Mouse (Mus musculus) neural tube, embryonic 15.5 days (tissue): ENCODE results near the gene Ank3. TPM values are rescaled to one million over a fixed set of nuclear protein-coding genes. Genes with fewer than 3 reads are reported as not detected.
A peak's percentile ranks its signal among the peaks of the same experiment; 100 is the strongest.

Experiments
- ATAC-seq: fragments of 200-750 bp; cut with Nextera tagmentation; 2 replicates; pipeline ENCODE4 v1.8.0; 2017; ENCODE audit warnings: mild to moderate bottlenecking, moderate TSS enrichment, moderate library complexity; ENCODE audit not compliant: low FRiP score
- H3K27ac ChIP-seq: fragments of 300-500 bp; sonication (generic); replicated peaks from 2 replicates; pipeline ENCODE4 v1.5.1; 2015; ENCODE audit warnings: mild to moderate bottlenecking, inconsistent platforms
- H3K27me3 ChIP-seq: fragments of 300-500 bp; sonication (generic); replicated peaks from 2 replicates; pipeline ENCODE4 v1.6.1; 2015; ENCODE audit warnings: inconsistent platforms
- H3K36me3 ChIP-seq: fragments of 300-500 bp; sonication (generic); 2 replicates; pipeline ENCODE4 v1.6.1; 2015; ENCODE audit warnings: inconsistent platforms
- H3K4me1 ChIP-seq: fragments of 300-500 bp; sonication (generic); 2 replicates; pipeline ENCODE4 v1.6.1; 2015; ENCODE audit warnings: inconsistent platforms
- H3K4me2 ChIP-seq: fragments of 300-500 bp; sonication (generic); 2 replicates; pipeline ENCODE4 v1.6.1; 2015; ENCODE audit warnings: inconsistent platforms, mild to moderate bottlenecking, moderate library complexity
- H3K4me3 ChIP-seq: fragments of 300-500 bp; sonication (generic); replicated peaks from 2 replicates; pipeline ENCODE4 v1.5.1; 2015; ENCODE audit warnings: mild to moderate bottlenecking, inconsistent platforms
- H3K9ac ChIP-seq: fragments of 300-500 bp; sonication (generic); replicated peaks from 2 replicates; pipeline ENCODE4 v1.6.1; 2015; ENCODE audit warnings: mild to moderate bottlenecking, inconsistent platforms
- H3K9me3 ChIP-seq: fragments of 300-500 bp; sonication (generic); replicated peaks from 2 replicates; pipeline ENCODE4 v1.6.1; 2016; ENCODE audit warnings: inconsistent platforms
- WGBS: fragments of 180-500 bp; shearing (Covaris S2); methylation state at CpG from one replicate; pipeline ENCODE4 v1.1.7; 2015; ENCODE audit warnings: mixed read lengths; 5-methylcytosine and 5-hydroxymethylcytosine counted together
- polyA plus RNA-seq: library from polyadenylated mRNA; unstranded; fragments of >200 nt; fragmentation: Nextera tagmentation; extraction: Ambion mirVana; gene quantifications from 2 replicates; pipeline ENCODE4 v1.2.1, GENCODE M21; 2015

Gene Ank3
- polyA plus RNA-seq, 1 experiment from 2014 or later = 89.5 TPM

- Histone ChIP-seq H3K9ac (no peak overlapping the region), H3K9me3 (no peaks in the 10 kb centered on the region), H3K4me3 (no peak overlapping the region), H3K27ac (0 out of 2 replicates have a peak overlapping the region, but pooled peaks have one; percentile 33), H3K4me1 (peaks cover 15% of the 10 kb centered on the region), H3K36me3 (peaks cover 40% of the 10 kb centered on the region), H3K27me3 (no peaks in the 10 kb centered on the region), H3K4me2 (no peak overlapping the region)
- 63% methylated on average over 14 of the region's 14 CpGs for WGBS
- ATAC-seq = no peak
These were observed 472.4 kb downstream of the Ank3 start for GRCm38 (mm10) chr10:69870947-69871346.

GRCm38 (mm10) chr10:69872182-69872741, 473.7 kb downstream of the Ank3 start:
- Histone ChIP-seq H3K4me2 (no peak overlapping the region), H3K27me3 (no peaks in the 10 kb centered on the region), H3K9ac (no peak overlapping the region), H3K4me1 (peaks cover 15% of the 10 kb centered on the region), H3K27ac (0 out of 2 replicates have a peak overlapping the region, but pooled peaks have one; percentile 13), H3K36me3 (peaks cover 40% of the 10 kb centered on the region), H3K9me3 (no peaks in the 10 kb centered on the region), H3K4me3 (no peak overlapping the region)
- WGBS = 60% methylated on average over 10 of the region's 10 CpGs
- ATAC-seq = no peak

GRCm38 (mm10) chr10:69872892-69873291, 474.3 kb downstream of the Ank3 start:
- no peak for ATAC-seq
- no peak overlapping the region for H3K4me3 ChIP-seq
- 0 out of 2 replicates have a peak overlapping the region, but pooled peaks have one; percentile 13 for H3K27ac ChIP-seq
- no peaks in the 10 kb centered on the region for H3K27me3 ChIP-seq
- 88% methylated on average over 5 of the region's 5 CpGs for WGBS
- H3K9me3 ChIP-seq = no peaks in the 10 kb centered on the region
- peaks cover 15% of the 10 kb centered on the region for H3K4me1 ChIP-seq
- H3K9ac ChIP-seq = no peak overlapping the region
- no peak overlapping the region for H3K4me2 ChIP-seq
- H3K36me3 ChIP-seq = peaks cover 36% of the 10 kb centered on the region

- H3K4me2 ChIP-seq = no peak overlapping the region
- no peak for ATAC-seq
- no peak overlapping the region for H3K4me3 ChIP-seq
- 58% methylated on average over 14 of the region's 14 CpGs for WGBS
- 0 out of 2 replicates have a peak overlapping the region, but pooled peaks have one; percentile 9 for H3K27ac ChIP-seq
- H3K27me3 ChIP-seq = no peaks in the 10 kb centered on the region
- H3K36me3 ChIP-seq = peaks cover 32% of the 10 kb centered on the region
- H3K4me1 ChIP-seq = peaks cover 15% of the 10 kb centered on the region
- no peak overlapping the region for H3K9ac ChIP-seq
- no peaks in the 10 kb centered on the region for H3K9me3 ChIP-seq
These were observed 476.2 kb downstream of the Ank3 start for GRCm38 (mm10) chr10:69874806-69875205.

- 0 out of 2 replicates have a peak, but pooled peaks cover 3% of the 10 kb centered on the region for H3K4me1 ChIP-seq
- no peak overlapping the region for H3K4me2 ChIP-seq
- H3K4me3 ChIP-seq = no peak overlapping the region
- WGBS = 97% methylated on average over 4 of the region's 4 CpGs
- ATAC-seq = no peak
- peaks cover 65% of the 10 kb centered on the region for H3K36me3 ChIP-seq
- H3K27me3 ChIP-seq = no peaks in the 10 kb centered on the region
- no peak overlapping the region for H3K27ac ChIP-seq
- H3K9ac ChIP-seq = no peak overlapping the region
- no peaks in the 10 kb centered on the region for H3K9me3 ChIP-seq
These were observed 485.5 kb downstream of the Ank3 start for GRCm38 (mm10) chr10:69883935-69884680.

GRCm38 (mm10) chr10:69888399-69888798, 489.8 kb downstream of the Ank3 start:
- H3K36me3 ChIP-seq = peaks cover 44% of the 10 kb centered on the region
- ATAC-seq = no peak
- H3K4me3 ChIP-seq = no peak overlapping the region
- no peak overlapping the region for H3K4me2 ChIP-seq
- no peak overlapping the region for H3K9ac ChIP-seq
- H3K27ac ChIP-seq = no peak overlapping the region
- H3K27me3 ChIP-seq = no peaks in the 10 kb centered on the region
- H3K9me3 ChIP-seq = no peaks in the 10 kb centered on the region
- 37% methylated on average over 4 of the region's 4 CpGs for WGBS
- 0 out of 2 replicates have a peak, but pooled peaks cover 3% of the 10 kb centered on the region for H3K4me1 ChIP-seq

- H3K27me3 ChIP-seq = no peaks in the 10 kb centered on the region
- ATAC-seq = no peak
- peaks cover 38% of the 10 kb centered on the region for H3K36me3 ChIP-seq
- H3K4me2 ChIP-seq = no peak overlapping the region
- H3K9me3 ChIP-seq = no peaks in the 10 kb centered on the region
- H3K27ac ChIP-seq = no peak overlapping the region
- H3K4me1 ChIP-seq = 0 out of 2 replicates have a peak, but pooled peaks cover 3% of the 10 kb centered on the region
- H3K4me3 ChIP-seq = no peak overlapping the region
- WGBS = 15% methylated on average over 6 of the region's 6 CpGs
- no peak overlapping the region for H3K9ac ChIP-seq
These were observed 491.2 kb downstream of the Ank3 start for GRCm38 (mm10) chr10:69889779-69890178.

- 0 out of 2 replicates have a peak, but pooled peaks cover 3% of the 10 kb centered on the region for H3K4me1 ChIP-seq
- 88% methylated on average over 11 of the region's 11 CpGs for WGBS
- ATAC-seq = no peak
- no peak overlapping the region for H3K4me2 ChIP-seq
- H3K9me3 ChIP-seq = no peaks in the 10 kb centered on the region
- no peaks in the 10 kb centered on the region for H3K27me3 ChIP-seq
- H3K4me3 ChIP-seq = no peak overlapping the region
- no peak overlapping the region for H3K9ac ChIP-seq
- H3K36me3 ChIP-seq = peaks cover 34% of the 10 kb centered on the region
- H3K27ac ChIP-seq = no peak overlapping the region
These were observed 491.9 kb downstream of the Ank3 start for GRCm38 (mm10) chr10:69890389-69890985.

GRCm38 (mm10) chr10:69892162-69892561, 493.6 kb downstream of the Ank3 start:
- H3K9ac ChIP-seq = no peak overlapping the region
- no peak for ATAC-seq
- 94% methylated on average over 18 of the region's 18 CpGs for WGBS

GRCm38 (mm10) chr10:69895606-69896005, 497.0 kb downstream of the Ank3 start:
- Histone ChIP-seq H3K4me1 (no peaks in the 10 kb centered on the region), H3K4me2 (no peak overlapping the region), H3K9me3 (no peaks in the 10 kb centered on the region), H3K9ac (no peak overlapping the region), H3K36me3 (peaks cover 57% of the 10 kb centered on the region), H3K27ac (no peak overlapping the region), H3K27me3 (no peaks in the 10 kb centered on the region), H3K4me3 (no peak overlapping the region)
- no peak for ATAC-seq
- 77% methylated on average over 9 of the region's 9 CpGs for WGBS

More at GRCm38 (mm10) chr10:69892162-69892561, 493.6 kb downstream of the Ank3 start:
- Histone ChIP-seq H3K4me2 (no peak overlapping the region), H3K36me3 (peaks cover 35% of the 10 kb centered on the region), H3K27me3 (no peaks in the 10 kb centered on the region), H3K27ac (no peak overlapping the region), H3K4me1 (0 out of 2 replicates have a peak, but pooled peaks cover 3% of the 10 kb centered on the region), H3K4me3 (no peak overlapping the region), H3K9me3 (no peaks in the 10 kb centered on the region)

- H3K9ac ChIP-seq = no peak overlapping the region
- no peaks in the 10 kb centered on the region for H3K4me1 ChIP-seq
- no peak for ATAC-seq
- peaks cover 69% of the 10 kb centered on the region for H3K36me3 ChIP-seq
- H3K4me3 ChIP-seq = no peak overlapping the region
- no peaks in the 10 kb centered on the region for H3K27me3 ChIP-seq
- no peak overlapping the region for H3K4me2 ChIP-seq
- 66% methylated on average over 5 of the region's 5 CpGs for WGBS
- H3K27ac ChIP-seq = no peak overlapping the region
- no peaks in the 10 kb centered on the region for H3K9me3 ChIP-seq
These were observed 499.4 kb downstream of the Ank3 start for GRCm38 (mm10) chr10:69897927-69898326.
